In genomic region chrX:9110381-9110780, GRCm38 (mm10) we compare ENCODE assay signal across 51 mouse cellular contexts. TPM values are rescaled to one million over a fixed set of nuclear protein-coding genes. Genes with fewer than 3 reads are reported as not detected.
"Had no signal": no experiment of that assay in that cellular context is flagged by ENCODE, and none has a peak within 500 bp of the region (broad histone marks: within the 10 kb centered on the region; RNA-seq: fewer than 3 reads in every experiment).

No protein-coding gene starts in this region.

- H3K9me3 ChIP-seq: heart, embryonic 10.5 days; heart, embryonic 12.5 days; heart, embryonic 13.5 days; heart, embryonic 15.5 days; hindbrain, embryonic 12.5 days; hindbrain, embryonic 13.5 days; hindbrain, embryonic 15.5 days; intestine, embryonic 15.5 days; kidney, embryonic 15.5 days had no signal

- H3K36me3 ChIP-seq: heart, embryonic 10.5 days; heart, embryonic 12.5 days; heart, embryonic 13.5 days; heart, embryonic 15.5 days; hindbrain, embryonic 12.5 days; hindbrain, embryonic 13.5 days; hindbrain, embryonic 15.5 days; intestine, embryonic 15.5 days; kidney, embryonic 15.5 days had no signal

- H3K4me1 ChIP-seq: heart, embryonic 10.5 days; heart, embryonic 12.5 days; heart, embryonic 13.5 days; heart, embryonic 15.5 days; hindbrain, embryonic 12.5 days; hindbrain, embryonic 13.5 days; hindbrain, embryonic 15.5 days; intestine, embryonic 15.5 days; kidney, embryonic 15.5 days had no signal

- ATAC-seq: hindbrain, embryonic 16.5 days; hindbrain, postnatal 0 days; inflammation-experienced regulatory T-cells, adult 6 months; intestine, embryonic 15.5 days; intestine, embryonic 16.5 days; intestine, postnatal 0 days had no signal

- H3K4me2 ChIP-seq: heart, embryonic 11.5 days; heart, embryonic 12.5 days; heart, embryonic 13.5 days; heart, embryonic 15.5 days; hindbrain, embryonic 12.5 days; hindbrain, embryonic 13.5 days; hindbrain, embryonic 14.5 days; hindbrain, embryonic 15.5 days; intestine, embryonic 15.5 days; kidney, embryonic 15.5 days had no signal

- H3K9ac ChIP-seq: heart, embryonic 12.5 days; heart, embryonic 13.5 days; heart, embryonic 15.5 days; hindbrain, embryonic 12.5 days; hindbrain, embryonic 13.5 days; hindbrain, embryonic 14.5 days; hindbrain, embryonic 15.5 days; intestine, embryonic 15.5 days; kidney, embryonic 15.5 days had no signal

- H3K4me3 ChIP-seq: heart, embryonic 10.5 days; heart, embryonic 12.5 days; heart, embryonic 13.5 days; heart, embryonic 15.5 days; hindbrain, embryonic 12.5 days; hindbrain, embryonic 13.5 days; hindbrain, embryonic 15.5 days; intestine, embryonic 15.5 days; kidney, embryonic 15.5 days; layer of hippocampus, adult 2 months; left cerebral cortex, adult 2 months had no signal

- H3K27me3 ChIP-seq: heart, embryonic 12.5 days; heart, embryonic 13.5 days; heart, embryonic 15.5 days; hindbrain, embryonic 12.5 days; hindbrain, embryonic 13.5 days; hindbrain, embryonic 15.5 days; intestine, embryonic 15.5 days; kidney, embryonic 15.5 days had no signal

- DNase-seq: heart, postnatal 10 days; heart, postnatal 14 days; heart, postnatal 36 days; heart, postnatal 4 days; kidney, adult 11 months; kidney, adult 18-20 months; kidney, adult 2 months; kidney, adult 8-10 months; kidney, adult 9 months; kidney, postnatal 10 days; kidney, postnatal 14 days; kidney, postnatal 25 days; kidney, postnatal 36 days; kidney, postnatal 4 days; layer of hippocampus, adult 9-11 months; layer of hippocampus, postnatal 36 days had no signal

- H3K27ac ChIP-seq: heart, embryonic 10.5 days; heart, embryonic 13.5 days; heart, embryonic 15.5 days; hindbrain, embryonic 12.5 days; hindbrain, embryonic 13.5 days; hindbrain, embryonic 14.5 days; hindbrain, embryonic 15.5 days; hindbrain, postnatal 0 days; intestine, embryonic 15.5 days; kidney, embryonic 15.5 days; kidney, postnatal 0 days; layer of hippocampus, adult 2 months; left cerebral cortex, adult 2 months had no signal

RNA-seq across cellular contexts. Expression of gene 4930402K13Rik, which starts 6.0 kb away (rescaled TPM):
- total RNA-seq: heart, postnatal 10 days; heart, postnatal 14 days; heart, postnatal 25 days; heart, postnatal 36 days; heart, postnatal 4 days; hematopoietic stem cell, adult 5-6 weeks; hindbrain, postnatal 0 days; layer of hippocampus, adult 18-20 months; layer of hippocampus, adult 2 months; layer of hippocampus, adult 8-10 months; layer of hippocampus, postnatal 10 days; layer of hippocampus, postnatal 14 days; layer of hippocampus, postnatal 25 days; layer of hippocampus, postnatal 36 days; left cerebral cortex, adult 18-20 months; left cerebral cortex, adult 2 months had no signal
- polyA plus RNA-seq: heart, embryonic 10.5 days; heart, embryonic 11.5 days; heart, embryonic 12.5 days; heart, embryonic 13.5 days; heart, embryonic 14.5 days; heart, embryonic 15.5 days; heart, embryonic 16.5 days; heart, postnatal 0 days; hindbrain, embryonic 11.5 days; hindbrain, embryonic 12.5 days; hindbrain, embryonic 13.5 days; hindbrain, embryonic 14.5 days; hindbrain, embryonic 15.5 days; hindbrain, embryonic 16.5 days; hindbrain, postnatal 0 days; inflammation-experienced regulatory T-cells, adult 6 months; intestine, embryonic 14.5 days; intestine, embryonic 15.5 days; intestine, embryonic 16.5 days; intestine, postnatal 0 days; kidney, adult 2 months; kidney, embryonic 14.5 days; kidney, embryonic 15.5 days; kidney, embryonic 16.5 days; kidney, postnatal 0 days; large intestine, adult 2 months had no signal

RNA-seq across cellular contexts. Expression of gene Fthl17f, which starts 47.6 kb away (rescaled TPM):
- total RNA-seq: heart, postnatal 10 days; heart, postnatal 14 days; heart, postnatal 25 days; heart, postnatal 36 days; heart, postnatal 4 days; hematopoietic stem cell, adult 5-6 weeks; hindbrain, postnatal 0 days; layer of hippocampus, adult 18-20 months; layer of hippocampus, adult 2 months; layer of hippocampus, adult 8-10 months; layer of hippocampus, postnatal 10 days; layer of hippocampus, postnatal 14 days; layer of hippocampus, postnatal 25 days; layer of hippocampus, postnatal 36 days; left cerebral cortex, adult 18-20 months; left cerebral cortex, adult 2 months had no signal
- polyA plus RNA-seq: heart, embryonic 10.5 days; heart, embryonic 11.5 days; heart, embryonic 12.5 days; heart, embryonic 13.5 days; heart, embryonic 14.5 days; heart, embryonic 15.5 days; heart, embryonic 16.5 days; heart, postnatal 0 days; hindbrain, embryonic 11.5 days; hindbrain, embryonic 12.5 days; hindbrain, embryonic 13.5 days; hindbrain, embryonic 14.5 days; hindbrain, embryonic 15.5 days; hindbrain, embryonic 16.5 days; hindbrain, postnatal 0 days; inflammation-experienced regulatory T-cells, adult 6 months; intestine, embryonic 14.5 days; intestine, embryonic 15.5 days; intestine, embryonic 16.5 days; intestine, postnatal 0 days; kidney, adult 2 months; kidney, embryonic 14.5 days; kidney, embryonic 15.5 days; kidney, embryonic 16.5 days; kidney, postnatal 0 days; large intestine, adult 2 months had no signal
